Mouse (Mus musculus): ENCODE data around the gene Ret. TPM values are rescaled to one million over a fixed set of nuclear protein-coding genes. Genes with fewer than 3 reads are reported as not detected.

The Ret gene
- polyA plus RNA-seq, 1 experiment from 2014 or later = 6.6 TPM

- Histone ChIP-seq H3K4me2 (no peak overlapping the region), H3K4me3 (no peak overlapping the region), H3K9ac (no peak overlapping the region), H3K27ac (no peak overlapping the region), H3K9me3 (no peaks in the 10 kb centered on the region), H3K27me3 (replicated peaks) (no peaks in the 10 kb centered on the region), H3K4me1 (no peaks in the 10 kb centered on the region), H3K36me3 (replicated peaks) (no peaks in the 10 kb centered on the region)
- ATAC-seq (replicated peaks) = no peak
- 90% methylated on average over 7 of the region's 7 CpGs for WGBS
Measured at GRCm38 (mm10) chr6:118171386-118171785, 26.1 kb downstream of the Ret start.

GRCm38 (mm10) chr6:118168106-118168505, 29.4 kb downstream of the Ret start:
- no peak overlapping the region for H3K4me2 ChIP-seq
- no peak overlapping the region for H3K27ac ChIP-seq
- no peaks in the 10 kb centered on the region for H3K27me3 ChIP-seq (replicated peaks)
- no peak overlapping the region for H3K4me3 ChIP-seq
- 86% methylated on average over 14 of the region's 14 CpGs for WGBS
- no peak overlapping the region for H3K9ac ChIP-seq
- no peaks in the 10 kb centered on the region for H3K9me3 ChIP-seq
- H3K36me3 ChIP-seq (replicated peaks) = no peaks in the 10 kb centered on the region
- no peaks in the 10 kb centered on the region for H3K4me1 ChIP-seq
- no peak for ATAC-seq (replicated peaks)

- no peak overlapping the region for H3K27ac ChIP-seq
- no peaks in the 10 kb centered on the region for H3K36me3 ChIP-seq (replicated peaks)
- no peak overlapping the region for H3K9ac ChIP-seq
- H3K4me2 ChIP-seq = no peak overlapping the region
- WGBS = 85% methylated on average over 9 of the region's 9 CpGs
- H3K4me1 ChIP-seq = no peaks in the 10 kb centered on the region
- no peak for ATAC-seq (replicated peaks)
- H3K27me3 ChIP-seq (replicated peaks) = no peaks in the 10 kb centered on the region
- no peak overlapping the region for H3K4me3 ChIP-seq
- no peaks in the 10 kb centered on the region for H3K9me3 ChIP-seq
Measured at GRCm38 (mm10) chr6:118167013-118167412, 30.5 kb downstream of the Ret start.

- no peaks in the 10 kb centered on the region for H3K27me3 ChIP-seq (replicated peaks)
- no peak for ATAC-seq (replicated peaks)
Measured at GRCm38 (mm10) chr6:118165516-118165915, 32.0 kb downstream of the Ret start.

GRCm38 (mm10) chr6:118164691-118165090, 32.8 kb downstream of the Ret start:
- no peaks in the 10 kb centered on the region for H3K27me3 ChIP-seq (replicated peaks)
- WGBS = 79% methylated on average over 8 of the region's 8 CpGs
- no peak overlapping the region for H3K9ac ChIP-seq
- no peaks in the 10 kb centered on the region for H3K36me3 ChIP-seq (replicated peaks)
- ATAC-seq (replicated peaks) = no peak
- no peak overlapping the region for H3K4me3 ChIP-seq
- H3K9me3 ChIP-seq = no peaks in the 10 kb centered on the region
- no peak overlapping the region for H3K4me2 ChIP-seq
- H3K4me1 ChIP-seq = no peaks in the 10 kb centered on the region
- H3K27ac ChIP-seq = no peak overlapping the region

More at GRCm38 (mm10) chr6:118165516-118165915, 32.0 kb downstream of the Ret start:
- 100% methylated on average over 1 of the region's 1 CpGs for WGBS
- Histone ChIP-seq H3K27ac (no peak overlapping the region), H3K4me1 (no peaks in the 10 kb centered on the region), H3K9ac (no peak overlapping the region), H3K36me3 (replicated peaks) (no peaks in the 10 kb centered on the region), H3K4me3 (no peak overlapping the region), H3K4me2 (no peak overlapping the region), H3K9me3 (no peaks in the 10 kb centered on the region)

GRCm38 (mm10) chr6:118163086-118163485, 34.4 kb downstream of the Ret start:
- no peak for ATAC-seq (replicated peaks)
- 84% methylated on average over 2 of the region's 2 CpGs for WGBS

GRCm38 (mm10) chr6:118162457-118163082, 34.9 kb downstream of the Ret start:
- 91% methylated on average over 12 of the region's 12 CpGs for WGBS
- H3K9me3 ChIP-seq = no peaks in the 10 kb centered on the region
- no peak overlapping the region for H3K4me3 ChIP-seq
- no peak for ATAC-seq (replicated peaks)
- no peaks in the 10 kb centered on the region for H3K4me1 ChIP-seq
- H3K27me3 ChIP-seq (replicated peaks) = no peaks in the 10 kb centered on the region
- H3K9ac ChIP-seq = no peak overlapping the region
- H3K36me3 ChIP-seq (replicated peaks) = no peaks in the 10 kb centered on the region
- no peak overlapping the region for H3K27ac ChIP-seq
- no peak overlapping the region for H3K4me2 ChIP-seq

More at GRCm38 (mm10) chr6:118163086-118163485, 34.4 kb downstream of the Ret start:
- Histone ChIP-seq H3K27ac (no peak overlapping the region), H3K4me2 (no peak overlapping the region), H3K4me1 (no peaks in the 10 kb centered on the region), H3K36me3 (replicated peaks) (no peaks in the 10 kb centered on the region), H3K27me3 (replicated peaks) (no peaks in the 10 kb centered on the region), H3K9ac (no peak overlapping the region), H3K9me3 (no peaks in the 10 kb centered on the region), H3K4me3 (no peak overlapping the region)

GRCm38 (mm10) chr6:118153091-118153490, 44.4 kb downstream of the Ret start:
- Histone ChIP-seq H3K4me3 (no peak overlapping the region), H3K9ac (no peak overlapping the region), H3K4me2 (no peak overlapping the region), H3K27me3 (replicated peaks) (no peaks in the 10 kb centered on the region), H3K9me3 (no peaks in the 10 kb centered on the region), H3K36me3 (replicated peaks) (no peaks in the 10 kb centered on the region), H3K4me1 (no peaks in the 10 kb centered on the region), H3K27ac (no peak overlapping the region)
- no peak for ATAC-seq (replicated peaks)
- 65% methylated on average over 5 of the region's 5 CpGs for WGBS

GRCm38 (mm10) chr6:118150988-118151387, 46.5 kb downstream of the Ret start:
- H3K36me3 ChIP-seq (replicated peaks) = no peaks in the 10 kb centered on the region
- WGBS = 84% methylated on average over 8 of the region's 8 CpGs
- no peak overlapping the region for H3K27ac ChIP-seq
- H3K4me1 ChIP-seq = no peaks in the 10 kb centered on the region
- no peaks in the 10 kb centered on the region for H3K27me3 ChIP-seq (replicated peaks)
- H3K9me3 ChIP-seq = no peaks in the 10 kb centered on the region
- no peak overlapping the region for H3K9ac ChIP-seq
- H3K4me3 ChIP-seq = no peak overlapping the region
- no peak overlapping the region for H3K4me2 ChIP-seq
- ATAC-seq (replicated peaks) = no peak

- Histone ChIP-seq H3K27ac (no peak overlapping the region), H3K4me2 (no peak overlapping the region), H3K9ac (no peak overlapping the region), H3K4me1 (no peaks in the 10 kb centered on the region), H3K27me3 (replicated peaks) (no peaks in the 10 kb centered on the region), H3K36me3 (replicated peaks) (no peaks in the 10 kb centered on the region), H3K4me3 (no peak overlapping the region), H3K9me3 (no peaks in the 10 kb centered on the region)
- WGBS = 85% methylated on average over 2 of the region's 2 CpGs
- ATAC-seq (replicated peaks) = no peak
Measured at GRCm38 (mm10) chr6:118150538-118150937, 47.0 kb downstream of the Ret start.

GRCm38 (mm10) chr6:118150128-118150527, 47.4 kb downstream of the Ret start:
- Histone ChIP-seq H3K9ac (no peak overlapping the region), H3K36me3 (replicated peaks) (no peaks in the 10 kb centered on the region), H3K9me3 (no peaks in the 10 kb centered on the region), H3K4me2 (no peak overlapping the region), H3K4me1 (no peaks in the 10 kb centered on the region), H3K4me3 (no peak overlapping the region), H3K27me3 (replicated peaks) (no peaks in the 10 kb centered on the region), H3K27ac (no peak overlapping the region)
- 84% methylated on average over 4 of the region's 4 CpGs for WGBS
- ATAC-seq (replicated peaks) = no peak

GRCm38 (mm10) chr6:118140961-118141360, 56.6 kb downstream of the Ret start:
- H3K36me3 ChIP-seq (replicated peaks) = no peaks in the 10 kb centered on the region
- H3K4me3 ChIP-seq = no peak overlapping the region
- no peak for ATAC-seq (replicated peaks)
- WGBS = 91% methylated on average over 6 of the region's 6 CpGs
- peaks cover 10% of the 10 kb centered on the region for H3K4me1 ChIP-seq
- no peaks in the 10 kb centered on the region for H3K27me3 ChIP-seq (replicated peaks)
- no peak overlapping the region for H3K9ac ChIP-seq
- H3K9me3 ChIP-seq = no peaks in the 10 kb centered on the region
- H3K27ac ChIP-seq = no peak overlapping the region
- H3K4me2 ChIP-seq = no peak overlapping the region
